Mouse (Mus musculus) intestine, postnatal 0 days (tissue): ENCODE measurements at regions not wholly inside any gene's neighbourhood (a gene's known extent, or its start where the extent isn't known, plus 50 kb on each side); places are given as distances from the start of the nearest gene placed in this dataset.
A peak's percentile ranks its signal among the peaks of the same experiment; 100 is the strongest.

Experiments
- ATAC-seq: fragments of 200-750 bp; cut with Nextera tagmentation; 2 replicates; pipeline ENCODE4 v1.8.0; 2017; ENCODE audit warnings: mild to moderate bottlenecking, moderate TSS enrichment, moderate library complexity
- H3K27ac ChIP-seq: fragments of 300-500 bp; sonication (generic); 2 replicates; pipeline ENCODE4 v1.5.1; 2014; ENCODE audit warnings: mild to moderate bottlenecking, low read depth, low read length, moderate library complexity
- H3K27me3 ChIP-seq: fragments of 300-500 bp; sonication (generic); replicated peaks from 2 replicates; pipeline ENCODE4 v1.6.1; 2014; ENCODE audit warnings: low read length, mixed read lengths; ENCODE audit not compliant: control insufficient read depth, insufficient read depth
- H3K36me3 ChIP-seq: fragments of 300-500 bp; sonication (generic); 2 replicates; pipeline ENCODE4 v1.6.1; 2014; ENCODE audit warnings: mild to moderate bottlenecking, moderate library complexity; ENCODE audit not compliant: control insufficient read depth, insufficient read depth
- H3K4me1 ChIP-seq: fragments of 300-500 bp; sonication (generic); replicated peaks from 2 replicates; pipeline ENCODE4 v1.6.1; 2014; ENCODE audit warnings: antibody characterized with exemption, low read length, mixed read lengths; ENCODE audit not compliant: control insufficient read depth, insufficient read depth
- H3K4me2 ChIP-seq: fragments of 300-500 bp; sonication (generic); replicated peaks from 2 replicates; pipeline ENCODE4 v1.6.1; 2014; ENCODE audit warnings: low read depth, mild to moderate bottlenecking, moderate library complexity
- H3K4me3 ChIP-seq: fragments of 300-500 bp; sonication (generic); 2 replicates; pipeline ENCODE4 v1.5.1; 2014; ENCODE audit warnings: low read depth, low read length
- H3K9ac ChIP-seq: fragments of 300-500 bp; sonication (generic); 2 replicates; pipeline ENCODE4 v1.6.1; 2014; ENCODE audit warnings: mild to moderate bottlenecking, low read depth, low read length
- H3K9me3 ChIP-seq: fragments of 300-500 bp; sonication (generic); 2 replicates; pipeline ENCODE4 v1.6.1; 2016; ENCODE audit warnings: mixed run types; ENCODE audit not compliant: control insufficient read depth
- CTCF ChIP-seq: sonication (generic); IDR thresholded peaks from 2 replicates; pipeline ENCODE4 v1.5.1; 2016; ENCODE audit warnings: low read depth, mild to moderate bottlenecking, control low read depth, antibody characterized with exemption, moderate library complexity
- WGBS: fragments of 180-500 bp; shearing (Covaris S2); extraction: QIAGEN DNeasy Blood & Tissue Kit; methylation state at CpG from one replicate; pipeline ENCODE4 v1.1.7; 2014; 5-methylcytosine and 5-hydroxymethylcytosine counted together

DNA sequence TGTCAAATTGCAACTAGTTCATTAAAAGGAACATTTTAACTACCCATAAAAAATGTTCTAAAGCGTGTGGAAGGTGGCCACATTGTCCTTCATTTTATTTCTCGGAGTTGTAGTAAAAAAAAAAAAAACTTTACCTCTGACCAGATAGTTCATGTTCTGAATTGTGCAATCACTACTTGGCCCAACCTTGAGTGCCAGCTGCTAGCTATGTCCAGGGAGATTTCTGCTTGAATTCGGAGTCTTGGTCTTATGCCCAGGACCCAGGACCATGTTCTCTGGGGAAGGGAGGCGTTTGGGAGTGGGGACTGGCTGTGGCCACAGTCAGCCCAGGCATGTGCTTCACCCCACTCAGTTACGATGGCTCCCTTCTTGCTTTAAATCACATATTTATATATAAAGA lies 54.9 kb upstream of the Atp1b3 start:
- H3K9ac ChIP-seq, result no peak overlapping the region
- no peak overlapping the region for H3K27ac ChIP-seq
- H3K4me2 ChIP-seq, result no peak overlapping the region
- H3K27me3 ChIP-seq, result no peaks in the 10 kb centered on the region
- H3K36me3 ChIP-seq, result no peaks in the 10 kb centered on the region
- TF ChIP-seq CTCF, result no peak
- ATAC-seq, result no peak
- no peak overlapping the region for H3K4me3 ChIP-seq
- no peaks in the 10 kb centered on the region for H3K9me3 ChIP-seq
- H3K4me1 ChIP-seq, result no peaks in the 10 kb centered on the region
- 77% methylated on average over 5 of the region's 5 CpGs for WGBS

DNA sequence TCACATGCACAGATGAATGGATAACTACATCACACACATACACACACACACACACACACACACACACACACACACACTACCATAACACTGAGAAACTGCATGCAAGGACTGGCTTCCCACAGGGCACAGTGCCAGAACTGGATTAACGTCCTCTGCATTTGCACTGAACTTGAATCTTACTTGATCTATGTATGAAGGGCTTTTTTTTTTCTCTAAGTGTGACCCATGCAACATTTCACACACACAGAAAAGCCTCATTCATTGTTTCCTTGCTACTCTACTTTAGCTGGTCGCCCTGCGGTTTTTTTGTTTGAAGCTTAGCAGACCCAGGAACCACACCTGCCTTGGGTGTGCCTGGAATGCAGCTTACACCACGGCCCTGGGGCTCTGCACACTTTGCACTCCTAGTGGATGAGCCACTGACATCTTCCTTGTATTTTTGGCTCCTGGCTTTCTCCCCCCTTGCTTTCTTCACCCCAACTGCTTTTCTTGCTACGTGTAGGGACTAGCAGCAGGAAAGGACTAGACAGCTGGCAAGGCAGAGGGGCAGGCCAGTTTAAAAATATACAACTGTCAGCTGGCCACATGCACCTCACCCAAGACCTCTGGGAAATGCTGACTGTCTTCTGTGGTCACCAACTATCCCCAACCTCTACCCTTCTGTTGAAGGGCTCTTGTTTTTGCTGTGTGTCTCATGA lies 51.8 kb upstream of the Atp1b3 start:
- H3K4me2 ChIP-seq, result no peak overlapping the region
- ATAC-seq, result peak; percentile 57
- no peaks in the 10 kb centered on the region for H3K27me3 ChIP-seq
- H3K9me3 ChIP-seq, result no peaks in the 10 kb centered on the region
- no peak for TF ChIP-seq CTCF
- H3K4me3 ChIP-seq, result no peak overlapping the region
- no peak overlapping the region for H3K27ac ChIP-seq
- H3K36me3 ChIP-seq, result no peaks in the 10 kb centered on the region
- no peaks in the 10 kb centered on the region for H3K4me1 ChIP-seq
- H3K9ac ChIP-seq, result no peak overlapping the region
- WGBS, result 19% methylated on average over 5 of the region's 5 CpGs
